Mouse (Mus musculus) ES-E14 (cell line): ENCODE measurements around the gene Ica1. TPM values are rescaled to one million over a fixed set of nuclear protein-coding genes. Genes with fewer than 3 reads are reported as not detected.

Experiments
- DNase-seq: peaks from one replicate; pipeline ENCODE4 v3.0.0-alpha.2; 2013; ENCODE audit warnings: low read depth, low spot score
- H3K27ac ChIP-seq: 2 replicates; pipeline ENCODE4 v1.5.1; 2012; ENCODE audit warnings: low read depth, mild to moderate bottlenecking, low read length, moderate library complexity, mixed read lengths; ENCODE audit not compliant: poor library complexity, insufficient read depth, severe bottlenecking
- H3K36me3 ChIP-seq: 2 replicates; pipeline ENCODE4 v1.6.1; 2012; ENCODE audit warnings: mild to moderate bottlenecking, low read length, moderate library complexity, mixed read lengths; ENCODE audit not compliant: control insufficient read depth, poor library complexity, insufficient read depth, severe bottlenecking
- H3K4me1 ChIP-seq, 2 experiments: fragments of 150-350 bp in 1 of 2; sonication (generic) in 1 of 2; 2 replicates each; pipeline ENCODE4 v1.6.1; 2012; ENCODE audit warnings: low read length in 2 of 2, mild to moderate bottlenecking in 1 of 2, mixed read lengths in 1 of 2; ENCODE audit not compliant: control insufficient read depth in 2 of 2, insufficient read depth in 2 of 2, poor library complexity in 1 of 2
- H3K4me3 ChIP-seq, 2 experiments: fragments of 150-350 bp in 1 of 2; sonication (generic) in 1 of 2; 2 replicates each; pipeline ENCODE4 v1.5.1; 2012; ENCODE audit warnings: low read length in 2 of 2, low read depth in 1 of 2, mild to moderate bottlenecking in 1 of 2, mixed read lengths in 1 of 2; ENCODE audit not compliant: insufficient read depth in 1 of 2, poor library complexity in 1 of 2, severe bottlenecking in 1 of 2
- H3K9ac ChIP-seq: 2 replicates; pipeline ENCODE4 v1.6.1; 2012; ENCODE audit warnings: low read depth, mild to moderate bottlenecking, low read length, mixed read lengths; ENCODE audit not compliant: poor library complexity, insufficient read depth, severe bottlenecking
- H3K9me3 ChIP-seq: fragments of 150-350 bp; sonication (generic); 2 replicates; pipeline ENCODE4 v1.6.1; 2012; ENCODE audit warnings: low read depth, mild to moderate bottlenecking, low read length; ENCODE audit not compliant: control insufficient read depth, insufficient read depth
- CHD2 ChIP-seq: IDR thresholded peaks from 2 replicates; pipeline ENCODE4 v1.6.1; 2014; ENCODE audit warnings: mild to moderate bottlenecking, low read depth, low read length, inconsistent platforms
- HCFC1 ChIP-seq: IDR thresholded peaks from 2 replicates; pipeline ENCODE4 v1.6.1; 2012; ENCODE audit warnings: low read length, inconsistent platforms, borderline replicate concordance; ENCODE audit not compliant: insufficient read depth
- MAFK ChIP-seq: IDR thresholded peaks from 2 replicates; pipeline ENCODE4 v1.6.1; 2014; ENCODE audit warnings: mild to moderate bottlenecking, low read depth, low read length, inconsistent platforms; ENCODE audit not compliant: insufficient read depth
- ZC3H11A ChIP-seq: IDR thresholded peaks from 2 replicates; pipeline ENCODE4 v1.6.1; 2012; ENCODE audit warnings: low read depth, mild to moderate bottlenecking, inconsistent platforms, low read length, borderline replicate concordance
- ZNF384 ChIP-seq: IDR thresholded peaks from 2 replicates; pipeline ENCODE4 v1.6.1; 2012; ENCODE audit warnings: low read depth, low read length, inconsistent platforms
- in situ Hi-C, 2 experiments: fragments of 600-800 bp; cut with MboI; formaldehyde crosslinking; loops; one replicate each; pipeline ENCODE4 v1.15.1; 2025; ENCODE audit warnings: low sequenced_read_pairs in 2 of 2, inconsistent platforms in 1 of 2; ENCODE audit not compliant: unreplicated experiment in 2 of 2
- total RNA-seq: library from RNA; depleted of rRNA; stranded (reverse); fragments of 300-350 nt; gene quantifications from 2 replicates; pipeline ENCODE4 v1.2.3, GENCODE M21; 2012

The Ica1 gene
- total RNA-seq, 1 experiment = 3.5 TPM

DNA sequence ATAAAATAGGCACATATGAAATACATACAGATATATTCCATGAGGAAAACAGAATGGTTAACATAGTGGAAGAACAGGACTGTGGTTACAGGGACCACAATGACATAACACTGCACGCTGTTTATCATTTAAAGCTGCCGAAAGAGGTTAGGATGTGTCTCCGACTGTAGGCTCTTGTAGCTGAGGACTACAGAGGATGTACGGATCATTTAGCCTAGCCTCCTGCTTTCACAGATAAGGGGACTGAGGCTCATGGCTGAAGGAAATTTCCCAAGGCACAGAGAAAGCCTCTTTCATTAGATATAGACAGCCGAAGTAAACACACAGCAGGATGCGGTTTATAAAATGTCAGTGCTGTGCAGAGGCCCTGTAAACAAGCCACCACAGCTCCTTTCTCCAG, 8.5 kb downstream of the Ica1 start:
- Histone ChIP-seq H3K9ac (no peak overlapping the region), H3K36me3 (no peaks in the 10 kb centered on the region), H3K4me1 (peaks cover 3 to 5% of the 10 kb centered on the region in 2 experiments; a peak in 2 of 4 replicates), H3K4me3 (no peak overlapping the region), H3K9me3 (no peaks in the 10 kb centered on the region), H3K27ac (no peak overlapping the region)
- in situ Hi-C loops = no loop called here
- TF ChIP-seq HCFC1 (no peak), MAFK (no peak), ZC3H11A (no peak), CHD2 (no peak), ZNF384 (no peak)
- no peak for DNase-seq

DNA sequence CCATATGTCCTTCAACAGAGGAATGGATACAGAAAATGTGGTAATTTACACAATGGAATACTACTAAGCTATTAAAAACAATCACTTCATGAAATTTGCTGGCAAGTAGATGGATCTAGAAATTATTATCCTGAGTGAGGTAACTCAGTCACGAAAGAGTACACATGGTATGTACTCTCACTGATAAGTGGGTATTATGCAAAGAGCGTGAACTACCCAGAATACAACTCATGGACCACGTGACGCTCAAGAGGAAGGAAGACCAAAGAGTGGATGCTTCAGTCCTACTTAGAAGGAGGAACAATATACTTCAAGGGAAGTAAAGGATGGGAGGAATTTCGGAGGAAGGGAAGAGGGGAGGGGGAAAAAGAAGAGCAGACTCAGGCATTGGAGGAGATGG, 11.6 kb downstream of the Ica1 start:
- Histone ChIP-seq H3K9ac (no peak overlapping the region), H3K9me3 (no peaks in the 10 kb centered on the region), H3K4me3 (no peak overlapping the region), H3K27ac (no peak overlapping the region), H3K36me3 (no peaks in the 10 kb centered on the region), H3K4me1 (peaks cover 3 to 5% of the 10 kb centered on the region in 2 experiments; a peak in 2 of 4 replicates)
- in situ Hi-C loops = no loop called here
- TF ChIP-seq ZNF384 (no peak), MAFK (no peak), ZC3H11A (no peak), CHD2 (no peak), HCFC1 (no peak)
- DNase-seq = no peak

DNA sequence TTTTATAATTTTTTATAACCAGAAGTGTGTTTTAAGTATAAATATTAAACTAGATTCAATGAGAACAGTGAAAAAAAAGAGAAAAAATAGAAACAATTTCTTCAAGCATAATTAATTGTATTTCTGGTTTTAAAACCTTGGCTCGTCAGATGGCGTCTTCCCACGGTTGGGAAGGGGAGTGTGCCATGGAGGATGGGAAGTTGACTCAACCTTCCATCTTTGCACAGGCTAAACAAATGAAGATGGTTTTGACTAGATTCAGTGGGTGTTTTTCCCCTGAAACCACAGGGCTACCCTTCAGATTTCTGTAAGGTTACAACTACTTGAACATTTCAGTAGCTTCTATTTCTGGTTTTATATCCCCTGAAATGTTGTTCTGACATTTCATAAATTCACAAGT, 12.5 kb downstream of the Ica1 start:
- TF ChIP-seq CHD2 = no peak
- TF ChIP-seq ZC3H11A = no peak
- no peak for TF ChIP-seq HCFC1
- TF ChIP-seq MAFK = no peak
- TF ChIP-seq ZNF384 = no peak
- H3K9ac ChIP-seq = no peak overlapping the region
- H3K27ac ChIP-seq = no peak overlapping the region
- in situ Hi-C loops = no loop called here
- no peaks in the 10 kb centered on the region for H3K36me3 ChIP-seq
- no peak overlapping the region for H3K4me3 ChIP-seq
- H3K9me3 ChIP-seq = no peaks in the 10 kb centered on the region
- no peak for DNase-seq
- H3K4me1 ChIP-seq = peaks cover 3 to 5% of the 10 kb centered on the region in 2 experiments; a peak in 2 of 4 replicates

DNA sequence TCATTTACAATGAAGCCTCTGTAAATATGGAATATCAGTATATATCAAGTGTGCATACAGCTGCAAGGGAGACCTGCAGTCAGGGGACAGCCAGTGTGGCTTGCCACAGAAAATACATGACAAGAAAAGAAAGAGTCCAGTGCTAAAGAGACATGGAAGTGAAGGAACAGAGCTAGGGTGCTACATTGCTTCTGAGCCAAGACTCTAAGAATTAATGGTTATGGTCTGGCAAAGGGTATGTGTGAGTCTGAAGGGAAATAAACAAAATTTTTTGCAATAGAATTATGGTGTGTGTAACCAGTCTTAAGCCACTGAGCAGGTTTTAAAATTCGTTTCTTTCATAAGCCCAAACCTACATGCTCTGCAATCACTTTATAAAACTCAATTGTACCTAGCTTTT, 13.2 kb downstream of the Ica1 start:
- TF ChIP-seq HCFC1 (no peak), CHD2 (no peak), ZC3H11A (no peak), ZNF384 (no peak), MAFK (no peak)
- Histone ChIP-seq H3K4me1 (peaks cover 0 to 1% of the 10 kb centered on the region in 2 experiments; a peak in 1 of 4 replicates), H3K9me3 (no peaks in the 10 kb centered on the region), H3K36me3 (no peaks in the 10 kb centered on the region), H3K4me3 (no peak overlapping the region), H3K9ac (no peak overlapping the region), H3K27ac (no peak overlapping the region)
- DNase-seq = no peak
- in situ Hi-C loops = no loop called here

DNA sequence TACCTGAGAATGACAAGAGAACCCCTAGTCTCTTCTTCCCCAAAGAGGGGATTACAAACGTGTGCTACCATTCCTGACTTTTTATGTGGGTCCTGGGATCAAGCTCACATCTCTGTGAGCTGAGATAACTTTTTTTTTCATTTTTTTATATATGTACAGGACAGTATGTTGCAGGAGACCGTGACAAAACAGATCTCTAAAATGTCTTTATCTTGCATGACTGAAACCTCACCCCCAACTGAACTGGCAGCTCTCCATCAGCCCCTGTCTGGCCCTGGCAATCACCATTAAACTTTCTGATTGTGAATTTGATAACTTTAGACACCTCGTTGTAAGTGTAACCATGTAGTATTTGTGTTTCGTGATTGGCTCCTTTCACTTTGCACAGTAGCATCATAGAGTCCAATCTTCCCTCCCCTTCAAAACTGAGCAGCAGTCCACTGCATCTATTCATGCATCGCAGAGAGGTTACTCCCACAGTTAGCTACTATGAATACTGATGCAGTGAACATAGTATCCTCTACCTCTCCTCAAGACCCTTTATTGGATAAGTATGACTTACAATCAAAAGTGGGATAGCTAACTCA, 17.5 kb downstream of the Ica1 start:
- in situ Hi-C loops = no loop called here
- no peak overlapping the region for H3K9ac ChIP-seq
- no peaks in the 10 kb centered on the region for H3K36me3 ChIP-seq
- no peak overlapping the region for H3K4me3 ChIP-seq
- TF ChIP-seq MAFK = no peak
- no peak for TF ChIP-seq CHD2
- no peak for TF ChIP-seq HCFC1
- TF ChIP-seq ZNF384 = no peak
- no peak for TF ChIP-seq ZC3H11A
- no peak overlapping the region for H3K27ac ChIP-seq
- H3K4me1 ChIP-seq = no peaks in the 10 kb centered on the region
- DNase-seq = no peak
- H3K9me3 ChIP-seq = no peaks in the 10 kb centered on the region
